In the genomic region with DNA sequence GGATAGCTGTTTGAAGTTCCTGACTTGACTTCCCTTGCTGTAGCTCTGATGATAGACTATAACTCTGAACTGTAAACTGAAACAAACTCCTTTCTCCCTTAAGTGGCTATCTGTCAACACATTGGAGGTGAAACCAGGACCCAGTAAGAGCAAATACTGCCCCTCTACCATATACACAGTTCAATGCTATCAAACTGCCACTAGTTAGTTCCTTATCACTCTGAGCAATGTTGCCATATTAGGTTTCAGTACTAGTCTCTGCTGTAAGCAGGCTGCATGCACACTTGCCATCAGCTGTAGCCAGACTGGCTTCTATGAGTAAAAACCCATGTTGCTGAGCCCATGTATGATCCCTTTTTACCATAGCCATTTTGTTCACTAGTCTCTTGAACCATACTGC, we compare ENCODE assay signal across 28 mouse cellular contexts. TPM values are rescaled to one million over a fixed set of nuclear protein-coding genes. Genes with fewer than 3 reads are reported as not detected.
DNase-seq lines count a peak whose midpoint lies in the region; ATAC-seq and TF ChIP-seq lines count a peak whose summit lies in the region.
"Had no signal": no experiment of that assay in that cellular context is flagged by ENCODE, and none has a peak within 500 bp of the region (broad histone marks: within the 10 kb centered on the region; RNA-seq: fewer than 3 reads in every experiment).

No protein-coding gene starts in this region.

- TF ChIP-seq CTCF in gastrocnemius, adult 2 months (IDR thresholded peaks at IDR 0.05) = no peak

- ATAC-seq in heart, embryonic 13.5 days (ENCODE audit: extremely low read depth, insufficient number of reproducible peaks, low FRiP score, low TSS enrichment) = 0 out of 2 replicates have a peak, but pooled peaks have one; percentile 51
- ATAC-seq in liver, embryonic 11.5 days (replicated peaks; ENCODE audit: low FRiP score) = peak; percentile 82
- ATAC-seq in liver, embryonic 12.5 days = peak; percentile 68
- ATAC-seq in megakaryocyte progenitor cell, adult 5-6 weeks (replicated peaks; ENCODE audit: poor library complexity) = peak; percentile 93
- no peak for ATAC-seq in intestine, embryonic 15.5 days
- ATAC-seq: forebrain, embryonic 13.5 days; hindbrain, postnatal 0 days; intestine, embryonic 16.5 days had no signal

- H3K4me3 ChIP-seq in heart, embryonic 13.5 days = no peak overlapping the region
- H3K4me3 ChIP-seq in liver, embryonic 11.5 days (ENCODE audit: low read depth, low read length) = no peak overlapping the region
- H3K4me3 ChIP-seq in liver, embryonic 12.5 days = no peak overlapping the region
- H3K4me3 ChIP-seq in intestine, embryonic 15.5 days (replicated peaks) = no peak overlapping the region
- no peak overlapping the region for H3K4me3 ChIP-seq in gastrocnemius, adult 2 months
- H3K4me3 ChIP-seq: forebrain, embryonic 13.5 days; hindbrain, embryonic 12.5 days; lung, embryonic 15.5 days; neural tube, embryonic 15.5 days; stomach, embryonic 15.5 days had no signal

- peak overlapping the region; percentile 82 for H3K27ac ChIP-seq in heart, embryonic 13.5 days (replicated peaks)
- H3K27ac ChIP-seq in liver, embryonic 11.5 days (ENCODE audit: low read depth, low read length) = no peak overlapping the region; the same call in 1 of the 2 replicates
- H3K27ac ChIP-seq in liver, embryonic 12.5 days = no peak overlapping the region
- H3K27ac ChIP-seq in intestine, embryonic 15.5 days = no peak overlapping the region
- H3K27ac ChIP-seq in gastrocnemius, adult 2 months = no peak overlapping the region
- H3K27ac ChIP-seq: forebrain, embryonic 13.5 days; hindbrain, embryonic 12.5 days; hindbrain, postnatal 0 days; kidney, postnatal 0 days; lung, embryonic 15.5 days; neural tube, embryonic 15.5 days; stomach, embryonic 15.5 days had no signal

- H3K4me2 ChIP-seq in heart, embryonic 13.5 days = peak overlapping the region; percentile 34
- no peak overlapping the region for H3K4me2 ChIP-seq in liver, embryonic 11.5 days
- H3K4me2 ChIP-seq in liver, embryonic 12.5 days = no peak overlapping the region
- no peak overlapping the region for H3K4me2 ChIP-seq in intestine, embryonic 15.5 days (replicated peaks)
- H3K4me2 ChIP-seq: forebrain, embryonic 13.5 days; hindbrain, embryonic 12.5 days; lung, embryonic 15.5 days; neural tube, embryonic 15.5 days; stomach, embryonic 15.5 days had no signal

- H3K9me3 ChIP-seq in heart, embryonic 13.5 days = no peaks in the 10 kb centered on the region
- no peaks in the 10 kb centered on the region for H3K9me3 ChIP-seq in liver, embryonic 11.5 days (ENCODE audit: control insufficient read depth, low read length)
- H3K9me3 ChIP-seq in liver, embryonic 12.5 days (replicated peaks) = no peaks in the 10 kb centered on the region
- H3K9me3 ChIP-seq in intestine, embryonic 15.5 days = no peaks in the 10 kb centered on the region
- H3K9me3 ChIP-seq: forebrain, embryonic 13.5 days; hindbrain, embryonic 12.5 days; lung, embryonic 15.5 days; neural tube, embryonic 15.5 days; stomach, embryonic 15.5 days had no signal

- peaks cover 29% of the 10 kb centered on the region for H3K4me1 ChIP-seq in heart, embryonic 13.5 days
- peaks cover 4% of the 10 kb centered on the region; the same call in 1 of the 2 replicates for H3K4me1 ChIP-seq in liver, embryonic 11.5 days (replicated peaks; ENCODE audit: control insufficient read depth, insufficient read depth, low read length)
- H3K4me1 ChIP-seq in liver, embryonic 12.5 days = peaks cover 11% of the 10 kb centered on the region
- H3K4me1 ChIP-seq in intestine, embryonic 15.5 days (replicated peaks) = no peaks in the 10 kb centered on the region
- H3K4me1 ChIP-seq: hindbrain, embryonic 12.5 days; lung, embryonic 15.5 days; neural tube, embryonic 15.5 days; stomach, embryonic 15.5 days had no signal

- no peak for DNase-seq in heart, adult 11 months
- no peak for DNase-seq in liver, embryonic 11.5 days (ENCODE audit: low spot score)
- DNase-seq in liver = no peak
- DNase-seq in gastrocnemius, adult 2 months = no peak
- DNase-seq: adrenal gland, postnatal 10 days; B cell, adult 2 months; cerebellum, adult 8-10 months; cerebellum, postnatal 25 days; gastrocnemius, postnatal 25 days; heart, adult 18-20 months; kidney, adult 8-10 months; kidney, postnatal 4 days; layer of hippocampus, adult 9-11 months; midbrain, embryonic 14.5 days; retina, postnatal 1 day; right cerebral cortex, postnatal 14 days had no signal

- intact Hi-C loops in gastrocnemius, adult 2 months (cut with DNase I) = no loop called here

- H3K9ac ChIP-seq in heart, embryonic 13.5 days = no peak overlapping the region
- no peak overlapping the region for H3K9ac ChIP-seq in liver, embryonic 11.5 days (ENCODE audit: low read depth, low read length)
- no peak overlapping the region for H3K9ac ChIP-seq in liver, embryonic 12.5 days
- no peak overlapping the region for H3K9ac ChIP-seq in intestine, embryonic 15.5 days
- H3K9ac ChIP-seq: forebrain, embryonic 13.5 days; hindbrain, embryonic 12.5 days; lung, embryonic 15.5 days; neural tube, embryonic 15.5 days; stomach, embryonic 15.5 days had no signal

- H3K27me3 ChIP-seq in heart, embryonic 13.5 days (replicated peaks) = no peaks in the 10 kb centered on the region
- H3K27me3 ChIP-seq in liver, embryonic 11.5 days (replicated peaks; ENCODE audit: control insufficient read depth, insufficient read depth, low read length) = no peaks in the 10 kb centered on the region
- no peaks in the 10 kb centered on the region for H3K27me3 ChIP-seq in liver, embryonic 12.5 days (replicated peaks)
- no peaks in the 10 kb centered on the region for H3K27me3 ChIP-seq in intestine, embryonic 15.5 days (replicated peaks)
- H3K27me3 ChIP-seq: forebrain, embryonic 13.5 days; hindbrain, embryonic 12.5 days; lung, embryonic 15.5 days; neural tube, embryonic 15.5 days; stomach, embryonic 15.5 days had no signal

- H3K36me3 ChIP-seq in heart, embryonic 13.5 days = no peaks in the 10 kb centered on the region
- no peaks in the 10 kb centered on the region for H3K36me3 ChIP-seq in liver, embryonic 11.5 days (ENCODE audit: control insufficient read depth, insufficient read depth, low read length)
- no peaks in the 10 kb centered on the region for H3K36me3 ChIP-seq in liver, embryonic 12.5 days
- no peaks in the 10 kb centered on the region for H3K36me3 ChIP-seq in intestine, embryonic 15.5 days
- H3K36me3 ChIP-seq: hindbrain, embryonic 12.5 days; lung, embryonic 15.5 days; neural tube, embryonic 15.5 days; stomach, embryonic 15.5 days had no signal

RNA-seq across cellular contexts. Expression of a gene that starts 38.6 kb away (rescaled TPM):
- 3.9 and 4.6 TPM in 2 replicates for polyA plus RNA-seq in heart, embryonic 13.5 days (2015; fragmentation: Nextera tagmentation; extraction: Ambion mirVana)
- 2.5 and 3.0 TPM in 2 replicates for polyA plus RNA-seq in liver, embryonic 11.5 days (2014; fragmentation: Nextera tagmentation; extraction: Ambion mirVana)
- 2.2 and 2.5 TPM in 2 replicates for polyA plus RNA-seq in liver, embryonic 12.5 days (2016; fragmentation: Nextera tagmentation; extraction: Ambion mirVana)
- total RNA-seq in megakaryocyte progenitor cell, adult 5-6 weeks (2015) = 21.8 and 26.2 TPM in 2 replicates
- total RNA-seq in megakaryocyte progenitor cell, adult 5-6 weeks (2017) = 25.4 and 29.1 TPM in 2 replicates
- polyA plus RNA-seq in intestine, embryonic 15.5 days (2015; fragmentation: Nextera tagmentation; extraction: Ambion mirVana) = 2.5 and 2.8 TPM in 2 replicates
- total RNA-seq in gastrocnemius, adult 2 months (2021) = 10 to 100 TPM; 11.1 to 11.8 TPM
